Mouse (Mus musculus) liver, embryonic 13.5 days (tissue): ENCODE data around the gene Togaram2. TPM values are rescaled to one million over a fixed set of nuclear protein-coding genes. Genes with fewer than 3 reads are reported as not detected.

Experiments used
- ATAC-seq: fragments of 200-750 bp; cut with Nextera tagmentation; 2 replicates; pipeline ENCODE4 v1.8.0; 2017; ENCODE audit warnings: low read depth, mild to moderate bottlenecking, moderate number of reproducible peaks, moderate library complexity
- DNase-seq: peaks from one replicate; pipeline ENCODE4 v3.0.0; 2022
- H3K27ac ChIP-seq: fragments of 300-500 bp; sonication (generic); 2 replicates; pipeline ENCODE4 v1.5.1; 2015; ENCODE audit warnings: moderate library complexity, mild to moderate bottlenecking, inconsistent platforms
- H3K27me3 ChIP-seq: fragments of 300-500 bp; sonication (generic); 2 replicates; pipeline ENCODE4 v1.6.1; 2015; ENCODE audit warnings: mild to moderate bottlenecking, inconsistent platforms
- H3K36me3 ChIP-seq: fragments of 300-500 bp; sonication (generic); 2 replicates; pipeline ENCODE4 v1.6.1; 2015; ENCODE audit warnings: mild to moderate bottlenecking, inconsistent platforms
- H3K4me1 ChIP-seq: fragments of 300-500 bp; sonication (generic); replicated peaks from 2 replicates; pipeline ENCODE4 v1.6.1; 2015; ENCODE audit warnings: inconsistent platforms
- H3K4me2 ChIP-seq: fragments of 300-500 bp; sonication (generic); 2 replicates; pipeline ENCODE4 v1.6.1; 2015; ENCODE audit warnings: inconsistent platforms, mild to moderate bottlenecking, moderate library complexity
- H3K4me3 ChIP-seq: fragments of 300-500 bp; sonication (generic); replicated peaks from 2 replicates; pipeline ENCODE4 v1.5.1; 2015; ENCODE audit warnings: mild to moderate bottlenecking, inconsistent platforms
- H3K9ac ChIP-seq: fragments of 300-500 bp; sonication (generic); 2 replicates; pipeline ENCODE4 v1.6.1; 2015; ENCODE audit warnings: mild to moderate bottlenecking, inconsistent platforms
- H3K9me3 ChIP-seq: fragments of 300-500 bp; sonication (generic); replicated peaks from 2 replicates; pipeline ENCODE4 v1.6.1; 2016; ENCODE audit warnings: inconsistent platforms
- WGBS: fragments of 180-500 bp; shearing (Covaris S2); methylation state at CpG from one replicate; pipeline ENCODE4 v1.1.7; 2015; ENCODE audit not compliant: insufficient replicate concordance; 5-methylcytosine and 5-hydroxymethylcytosine counted together
- polyA plus RNA-seq: library from polyadenylated mRNA; unstranded; fragments of >200 nt; fragmentation: Nextera tagmentation; extraction: Ambion mirVana; gene quantifications from 2 replicates; pipeline ENCODE4 v1.2.1, GENCODE M21; 2015

Togaram2 gene
- polyA plus RNA-seq, 1 experiment from 2014 or later, result not detected

GRCm38 (mm10) chr17:71705113-71705512 lies 32.1 kb downstream of the Togaram2 start:
- Histone ChIP-seq H3K27ac (no peak overlapping the region), H3K27me3 (no peaks in the 10 kb centered on the region), H3K36me3 (no peaks in the 10 kb centered on the region), H3K9ac (no peak overlapping the region), H3K9me3 (no peaks in the 10 kb centered on the region), H3K4me2 (no peak overlapping the region), H3K4me1 (no peaks in the 10 kb centered on the region), H3K4me3 (no peak overlapping the region)
- ATAC-seq (no peak), DNase-seq (no peak)
- WGBS, result 44% methylated on average over 1 of the region's 1 CpGs

- no peaks in the 10 kb centered on the region for H3K9me3 ChIP-seq
- H3K27ac ChIP-seq, result no peak overlapping the region
- no peak overlapping the region for H3K4me3 ChIP-seq
- 70% methylated on average over 14 of the region's 14 CpGs for WGBS
- no peak for ATAC-seq
- H3K4me2 ChIP-seq, result no peak overlapping the region
- no peaks in the 10 kb centered on the region for H3K36me3 ChIP-seq
- H3K27me3 ChIP-seq, result no peaks in the 10 kb centered on the region
- H3K9ac ChIP-seq, result no peak overlapping the region
- H3K4me1 ChIP-seq, result no peaks in the 10 kb centered on the region
- no peak for DNase-seq
These were observed 32.8 kb downstream of the Togaram2 start for GRCm38 (mm10) chr17:71705550-71706480.

DNA sequence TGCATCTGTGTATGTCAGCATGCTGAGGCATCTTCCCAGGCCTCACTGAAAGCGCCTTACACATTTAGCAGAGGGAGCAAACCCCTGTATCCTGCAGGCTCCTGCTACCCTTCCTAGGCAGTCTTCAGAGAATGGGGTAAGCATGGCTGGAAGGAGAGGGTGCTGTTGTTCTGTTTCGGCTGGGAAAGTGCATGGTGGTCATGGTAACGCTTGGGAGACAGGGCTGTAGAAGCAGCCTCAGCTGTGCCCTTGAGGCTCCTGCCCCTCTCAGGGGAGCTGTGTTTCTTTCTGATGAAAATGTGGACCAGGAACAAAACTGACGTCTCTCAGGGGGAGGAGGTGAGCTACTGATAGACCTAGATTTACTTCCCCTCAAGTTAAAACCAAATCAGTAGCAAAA lies 34.7 kb downstream of the Togaram2 start:
- ATAC-seq (no peak), DNase-seq (no peak)
- WGBS, result 59% methylated on average over 4 of the region's 4 CpGs
- H3K4me3 ChIP-seq, result no peak overlapping the region
- H3K9me3 ChIP-seq, result no peaks in the 10 kb centered on the region
- no peak overlapping the region for H3K27ac ChIP-seq
- no peaks in the 10 kb centered on the region for H3K4me1 ChIP-seq
- H3K9ac ChIP-seq, result no peak overlapping the region
- no peak overlapping the region for H3K4me2 ChIP-seq
- no peaks in the 10 kb centered on the region for H3K27me3 ChIP-seq
- no peaks in the 10 kb centered on the region for H3K36me3 ChIP-seq

- WGBS, result 60% methylated on average over 6 of the region's 6 CpGs
- H3K9ac ChIP-seq, result no peak overlapping the region
- H3K4me1 ChIP-seq, result no peaks in the 10 kb centered on the region
These were observed 39.2 kb downstream of the Togaram2 start for GRCm38 (mm10) chr17:71712279-71712678.

DNA sequence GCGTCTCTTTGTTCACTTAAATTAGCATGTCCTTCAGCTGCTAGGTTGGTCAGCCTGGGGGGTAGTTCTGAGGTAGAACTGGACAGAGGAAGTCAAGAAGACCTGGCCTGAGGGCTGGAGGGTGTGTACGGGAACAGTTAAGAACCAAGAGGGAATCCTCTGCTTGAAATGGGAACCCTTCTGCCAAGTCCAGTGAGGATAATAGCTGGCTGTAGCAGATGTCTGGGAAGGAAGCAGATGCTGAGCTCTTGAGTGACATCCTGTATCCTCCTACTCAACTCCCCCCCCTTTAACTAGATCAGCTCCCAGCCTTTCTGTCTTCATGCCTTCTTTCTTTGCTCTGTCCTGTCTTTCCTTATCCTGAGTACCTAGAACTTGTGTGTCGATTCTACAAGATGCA lies 42.0 kb downstream of the Togaram2 start:
- ATAC-seq (no peak), DNase-seq (no peak)
- Histone ChIP-seq H3K36me3 (no peaks in the 10 kb centered on the region), H3K9ac (no peak overlapping the region), H3K27ac (no peak overlapping the region), H3K9me3 (no peaks in the 10 kb centered on the region), H3K27me3 (no peaks in the 10 kb centered on the region), H3K4me2 (no peak overlapping the region), H3K4me3 (no peak overlapping the region), H3K4me1 (no peaks in the 10 kb centered on the region)
- 63% methylated on average over 3 of the region's 3 CpGs for WGBS

More at GRCm38 (mm10) chr17:71712279-71712678, 39.2 kb downstream of the Togaram2 start:
- DNase-seq (no peak), ATAC-seq (no peak)
- Histone ChIP-seq H3K4me2 (no peak overlapping the region), H3K9me3 (no peaks in the 10 kb centered on the region), H3K27me3 (no peaks in the 10 kb centered on the region), H3K27ac (no peak overlapping the region), H3K4me3 (no peak overlapping the region), H3K36me3 (no peaks in the 10 kb centered on the region)

GRCm38 (mm10) chr17:71717881-71718625 lies 45.0 kb downstream of the Togaram2 start:
- no peak overlapping the region for H3K4me2 ChIP-seq
- H3K4me3 ChIP-seq, result no peak overlapping the region
- H3K27me3 ChIP-seq, result no peaks in the 10 kb centered on the region
- no peak overlapping the region for H3K27ac ChIP-seq
- H3K9ac ChIP-seq, result no peak overlapping the region
- H3K9me3 ChIP-seq, result no peaks in the 10 kb centered on the region
- no peaks in the 10 kb centered on the region for H3K4me1 ChIP-seq
- WGBS, result 67% methylated on average over 8 of the region's 8 CpGs
- no peak for DNase-seq
- no peaks in the 10 kb centered on the region for H3K36me3 ChIP-seq
- no peak for ATAC-seq

DNA sequence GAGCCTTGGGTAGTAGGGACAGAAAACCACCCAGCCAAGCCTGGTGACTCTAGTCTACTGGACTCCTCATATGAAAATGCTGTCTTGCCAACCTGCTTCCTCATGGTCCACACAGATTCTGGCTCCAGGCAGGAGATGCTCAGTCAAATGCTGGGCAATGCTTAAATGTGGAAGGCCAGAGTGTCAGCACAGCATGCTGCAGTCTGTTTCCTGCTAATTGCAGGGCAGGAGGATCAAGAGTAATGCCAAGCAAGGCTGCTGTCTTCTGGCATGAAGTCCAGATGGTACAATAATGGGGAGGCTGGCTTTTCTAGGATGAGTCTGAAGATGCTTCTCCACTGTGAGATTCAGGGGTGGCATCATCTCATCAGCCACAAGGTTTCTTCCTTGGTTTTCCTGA lies 47.4 kb downstream of the Togaram2 start:
- DNase-seq, result no peak
- Histone ChIP-seq H3K4me1 (no peaks in the 10 kb centered on the region), H3K9ac (no peak overlapping the region), H3K4me2 (no peak overlapping the region), H3K36me3 (no peaks in the 10 kb centered on the region), H3K27ac (no peak overlapping the region), H3K4me3 (no peak overlapping the region), H3K9me3 (no peaks in the 10 kb centered on the region), H3K27me3 (no peaks in the 10 kb centered on the region)
- no peak for ATAC-seq

- Histone ChIP-seq H3K27ac (no peak overlapping the region), H3K4me3 (no peak overlapping the region), H3K27me3 (no peaks in the 10 kb centered on the region), H3K9me3 (no peaks in the 10 kb centered on the region), H3K9ac (no peak overlapping the region), H3K4me2 (no peak overlapping the region), H3K36me3 (no peaks in the 10 kb centered on the region), H3K4me1 (no peaks in the 10 kb centered on the region)
- ATAC-seq (no peak), DNase-seq (no peak)
- WGBS, result 41% methylated on average over 3 of the region's 3 CpGs
These were observed 48.0 kb downstream of the Togaram2 start for GRCm38 (mm10) chr17:71721019-71721418.

DNA sequence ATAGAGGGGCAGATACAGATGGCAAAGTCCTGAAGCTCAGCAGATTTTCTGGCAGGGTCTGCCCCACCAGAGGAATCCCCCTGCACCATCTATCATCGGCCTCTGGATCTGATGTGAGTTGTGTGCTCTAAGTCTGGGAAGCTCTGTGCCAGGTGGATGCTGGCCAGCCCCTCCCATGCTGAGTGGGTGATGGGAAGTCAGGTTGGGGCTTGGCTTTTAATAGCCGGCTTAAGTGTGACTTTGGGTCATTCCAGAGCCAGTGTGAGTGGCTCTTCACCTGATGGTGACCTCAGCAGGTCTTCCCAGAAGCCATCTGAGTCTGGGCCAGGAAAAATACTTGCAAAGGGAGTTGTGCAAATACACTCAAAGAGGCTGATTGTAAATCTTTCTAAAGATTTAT lies 57.6 kb downstream of the Togaram2 start:
- no peak for ATAC-seq
- no peak for DNase-seq

GRCm38 (mm10) chr17:71736442-71736841 lies 63.4 kb downstream of the Togaram2 start:
- 45% methylated on average over 3 of the region's 3 CpGs for WGBS

More for the DNA sequence above, 57.6 kb downstream of the Togaram2 start:
- no peaks in the 10 kb centered on the region for H3K36me3 ChIP-seq
- H3K4me3 ChIP-seq, result no peak overlapping the region
- H3K4me1 ChIP-seq, result no peaks in the 10 kb centered on the region
- no peak overlapping the region for H3K4me2 ChIP-seq
- WGBS, result 54% methylated on average over 2 of the region's 2 CpGs
- no peak overlapping the region for H3K9ac ChIP-seq
- H3K9me3 ChIP-seq, result no peaks in the 10 kb centered on the region
- no peaks in the 10 kb centered on the region for H3K27me3 ChIP-seq
- no peak overlapping the region for H3K27ac ChIP-seq

GRCm38 (mm10) chr17:71742156-71742555 lies 69.1 kb downstream of the Togaram2 start:
- Histone ChIP-seq H3K4me1 (0 out of 2 replicates have a peak, but pooled peaks cover 2% of the 10 kb centered on the region), H3K4me3 (no peak overlapping the region), H3K4me2 (no peak overlapping the region), H3K27me3 (no peaks in the 10 kb centered on the region), H3K9me3 (no peaks in the 10 kb centered on the region; the same call in 1 of the 2 replicates), H3K27ac (no peak overlapping the region), H3K36me3 (no peaks in the 10 kb centered on the region), H3K9ac (no peak overlapping the region)
- WGBS, result 42% methylated on average over 3 of the region's 3 CpGs
- DNase-seq (no peak), ATAC-seq (no peak)

More at GRCm38 (mm10) chr17:71736442-71736841, 63.4 kb downstream of the Togaram2 start:
- no peaks in the 10 kb centered on the region for H3K36me3 ChIP-seq
- ATAC-seq (no peak), DNase-seq (no peak)
- no peaks in the 10 kb centered on the region for H3K9me3 ChIP-seq
- H3K9ac ChIP-seq, result no peak overlapping the region
- no peak overlapping the region for H3K27ac ChIP-seq
- H3K4me1 ChIP-seq, result no peaks in the 10 kb centered on the region
- no peak overlapping the region for H3K4me3 ChIP-seq
- H3K4me2 ChIP-seq, result no peak overlapping the region
- H3K27me3 ChIP-seq, result no peaks in the 10 kb centered on the region
